Mouse (Mus musculus) yolk sac, embryonic 10.5 days (tissue): ENCODE data around the gene Eif1.
"Not testable (repeated sequence)": the region's sequence is repeated elsewhere in the genome, so short reads cannot be mapped to it uniquely, and the experiment has no call there.

Experiments used
- DNase-seq: peaks from one replicate; pipeline ENCODE4 v3.0.0-alpha.2; 2017; ENCODE audit warnings: low spot score

Gene Eif1

DNA sequence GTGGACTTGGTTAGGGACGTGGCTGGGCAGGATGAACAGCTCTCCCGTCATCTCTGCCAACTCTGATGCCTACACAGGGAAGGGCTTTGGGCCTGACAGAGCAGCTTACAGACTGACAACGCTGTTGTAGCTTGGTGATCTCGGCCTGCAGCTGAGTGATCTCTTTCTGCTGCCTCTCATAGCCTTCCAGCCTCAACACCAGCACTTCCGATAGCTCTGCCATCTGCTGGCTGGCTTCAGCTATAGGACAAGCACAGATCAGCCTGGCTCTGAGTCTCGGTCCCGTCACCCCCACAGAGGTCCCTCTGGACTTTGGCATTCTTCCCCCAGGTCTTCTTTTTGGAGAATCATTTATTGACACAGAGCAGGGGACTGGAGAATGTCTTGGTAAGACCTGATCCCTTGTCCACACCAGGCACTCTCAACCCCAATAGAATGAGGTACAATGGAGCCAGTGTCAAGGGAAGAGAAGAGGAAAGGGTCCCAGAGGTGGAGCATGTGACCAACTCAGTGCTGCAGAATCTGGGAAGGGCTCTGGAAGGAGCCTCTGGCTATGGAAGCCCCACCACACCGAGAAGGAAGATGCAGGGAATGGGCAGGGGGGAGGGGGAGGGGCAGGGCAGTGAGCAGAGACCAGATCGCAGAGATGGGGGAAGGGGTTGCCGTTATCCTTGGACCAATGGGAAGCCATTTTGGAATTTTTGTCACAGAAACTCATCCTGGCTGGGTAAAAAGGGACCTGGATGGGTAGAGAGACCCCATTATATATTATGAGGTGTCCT lies 32.6 kb downstream of the Eif1 start:
- DNase-seq, result no peak

DNA sequence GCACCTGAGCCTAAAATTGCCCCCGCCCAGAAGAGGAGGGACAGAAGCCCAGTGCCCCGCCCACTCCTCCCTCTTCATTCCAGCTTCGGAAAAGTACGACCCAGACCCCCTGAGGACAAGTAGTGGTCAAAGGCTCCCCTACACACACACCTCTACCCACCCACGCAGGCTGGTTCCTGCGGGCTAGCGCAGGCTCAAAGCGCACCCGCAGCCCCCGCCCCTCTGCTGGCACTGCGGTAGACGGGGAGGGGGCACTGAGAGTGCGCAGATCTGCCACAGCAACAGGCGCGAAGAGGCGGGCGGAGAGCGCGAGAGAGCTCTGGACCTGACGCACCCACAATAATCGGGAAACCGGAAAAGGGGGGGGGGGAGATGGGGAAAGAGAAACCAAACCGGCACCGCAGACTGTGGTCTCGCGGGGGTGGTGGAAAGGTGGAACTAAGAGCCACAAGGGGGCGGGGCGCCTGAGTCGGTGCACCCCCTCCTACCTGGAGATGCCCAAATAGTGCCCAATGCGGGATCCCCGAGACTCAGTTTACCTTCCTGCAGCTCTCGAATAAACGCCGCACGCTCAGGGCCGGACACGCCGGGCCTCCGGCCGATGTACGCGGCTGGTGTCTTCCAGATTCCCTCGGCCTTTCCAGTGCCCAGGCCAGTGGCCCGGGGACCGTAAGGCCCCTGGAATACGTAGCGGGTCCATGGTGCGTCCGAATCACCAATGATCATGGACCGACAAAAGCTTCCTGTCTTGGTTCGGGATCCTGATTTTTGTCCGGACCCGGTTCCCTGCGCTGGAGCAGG lies 35.7 kb downstream of the Eif1 start:
- DNase-seq, result no peak

DNA sequence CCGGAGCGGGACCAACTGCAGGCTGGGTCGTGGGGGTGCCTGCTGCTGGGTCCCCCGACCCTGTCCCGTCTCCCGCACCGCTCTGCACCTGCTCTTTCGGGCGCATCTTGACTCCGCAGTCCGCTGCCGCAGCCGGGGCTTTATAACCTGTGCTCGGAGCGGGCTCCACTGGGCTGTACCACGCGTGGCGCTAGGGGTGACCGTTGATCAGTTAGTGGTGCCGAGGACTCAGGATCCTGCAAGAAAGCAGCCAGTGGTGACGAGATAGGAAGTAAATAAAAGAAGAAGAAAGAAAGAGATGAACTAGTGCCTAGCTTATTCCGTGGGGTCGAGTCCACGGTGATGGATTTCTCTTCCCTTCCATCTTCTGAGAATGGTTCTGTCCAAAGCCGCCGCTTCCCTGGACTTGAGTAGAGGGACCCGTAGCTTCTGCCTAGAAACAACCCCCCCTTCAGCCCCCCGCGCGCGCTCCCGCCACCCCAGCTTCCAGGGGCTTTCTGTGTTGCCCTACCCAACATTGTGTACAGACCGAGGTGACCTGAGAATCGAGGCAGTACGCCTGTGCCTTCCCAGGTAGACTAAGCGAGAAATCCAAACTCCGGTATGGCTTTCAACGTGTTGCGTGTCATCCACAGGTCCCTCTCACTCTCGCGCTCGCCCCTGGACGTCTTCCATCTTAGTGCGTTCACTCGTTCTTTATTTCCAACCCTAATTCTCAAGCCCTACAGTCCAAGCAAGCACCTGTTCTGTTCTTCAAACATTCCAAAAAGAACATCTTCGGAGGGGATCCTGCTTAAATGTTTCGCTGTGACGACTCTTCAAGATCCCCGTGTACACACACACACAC lies 36.5 kb downstream of the Eif1 start, which contains the start of gene Hap1:
Gene Hap1, minus strand, starts transcription at position 157 of the 847 bp plus-strand sequence.
- DNase-seq, result peak; percentile 70

DNA sequence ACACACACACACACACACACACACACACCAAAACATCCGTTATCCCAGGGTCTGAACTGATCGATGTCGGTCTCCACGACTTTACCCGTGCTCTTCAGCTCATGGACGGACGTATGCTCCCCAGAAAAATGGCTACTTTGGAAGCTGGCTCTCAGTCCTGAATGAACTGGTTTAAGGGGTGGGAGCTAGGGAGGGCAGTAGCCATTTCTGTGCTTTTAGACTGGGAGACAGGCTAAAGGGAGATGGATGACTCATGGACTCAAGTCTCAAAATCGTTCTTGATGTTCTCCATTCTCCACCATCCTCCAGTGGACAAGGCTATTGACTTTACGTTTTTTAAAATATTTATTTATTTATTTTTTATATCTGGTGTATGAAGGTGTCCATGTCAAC lies 37.1 kb downstream of the Eif1 start:
- DNase-seq, result no peak

DNA sequence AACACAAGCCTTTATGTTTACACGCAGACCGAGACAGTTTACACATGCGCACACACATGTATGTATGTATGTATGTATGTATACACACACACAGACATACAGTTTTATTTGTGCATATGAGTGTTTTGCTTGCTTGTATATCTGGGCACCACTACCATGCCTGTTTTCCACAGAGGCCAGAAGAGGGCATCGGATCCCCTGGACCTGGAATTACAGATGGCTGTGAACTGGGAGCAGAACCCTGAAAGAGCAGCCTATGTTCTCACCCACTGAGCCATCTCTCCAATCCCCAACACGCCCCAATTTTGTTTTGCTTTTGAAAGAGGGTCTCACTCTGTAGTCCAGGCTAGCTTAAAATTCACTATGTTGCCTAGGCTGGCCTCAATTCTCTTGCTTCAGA lies 37.7 kb downstream of the Eif1 start:
- no peak for DNase-seq

DNA sequence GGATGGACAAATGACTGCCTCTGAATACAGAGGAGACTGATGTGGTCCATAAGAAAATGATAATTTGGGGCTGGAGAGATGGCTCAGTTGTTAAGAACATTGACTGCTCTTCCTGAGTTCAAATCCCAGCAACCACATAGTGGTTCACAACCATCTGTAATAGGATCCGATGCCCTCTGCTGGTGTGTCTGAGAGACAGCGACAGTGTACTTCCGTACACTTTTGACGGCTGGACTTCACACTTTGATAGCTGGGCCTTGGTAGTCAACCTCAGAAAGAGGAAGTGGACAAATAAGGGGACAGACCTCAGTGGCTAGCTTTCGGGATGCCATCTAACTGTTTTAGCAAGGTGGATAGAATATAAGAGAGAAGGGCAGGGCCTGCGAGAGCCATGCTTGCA lies 40.5 kb downstream of the Eif1 start:
- DNase-seq, result no peak

DNA sequence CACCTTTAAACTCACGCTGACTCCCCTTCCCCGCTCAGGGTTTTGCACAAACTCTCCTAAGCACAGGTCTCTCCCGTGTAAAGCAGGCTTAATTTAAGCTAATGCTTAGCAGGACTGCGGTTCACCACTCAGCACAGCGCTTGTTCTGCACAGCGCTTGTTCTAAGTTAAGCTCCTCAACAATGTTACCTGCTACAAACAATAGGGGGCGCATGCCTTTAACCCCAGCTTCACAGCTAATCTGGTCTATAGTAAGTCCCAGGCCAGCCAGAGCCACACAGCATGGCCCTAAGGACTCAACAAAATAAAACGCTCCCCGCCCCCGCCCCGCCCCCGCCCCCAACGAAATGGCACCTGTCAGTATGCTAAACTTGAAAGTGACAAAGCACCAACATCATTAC lies 41.4 kb downstream of the Eif1 start:
- not testable (repeated sequence) for DNase-seq

DNA sequence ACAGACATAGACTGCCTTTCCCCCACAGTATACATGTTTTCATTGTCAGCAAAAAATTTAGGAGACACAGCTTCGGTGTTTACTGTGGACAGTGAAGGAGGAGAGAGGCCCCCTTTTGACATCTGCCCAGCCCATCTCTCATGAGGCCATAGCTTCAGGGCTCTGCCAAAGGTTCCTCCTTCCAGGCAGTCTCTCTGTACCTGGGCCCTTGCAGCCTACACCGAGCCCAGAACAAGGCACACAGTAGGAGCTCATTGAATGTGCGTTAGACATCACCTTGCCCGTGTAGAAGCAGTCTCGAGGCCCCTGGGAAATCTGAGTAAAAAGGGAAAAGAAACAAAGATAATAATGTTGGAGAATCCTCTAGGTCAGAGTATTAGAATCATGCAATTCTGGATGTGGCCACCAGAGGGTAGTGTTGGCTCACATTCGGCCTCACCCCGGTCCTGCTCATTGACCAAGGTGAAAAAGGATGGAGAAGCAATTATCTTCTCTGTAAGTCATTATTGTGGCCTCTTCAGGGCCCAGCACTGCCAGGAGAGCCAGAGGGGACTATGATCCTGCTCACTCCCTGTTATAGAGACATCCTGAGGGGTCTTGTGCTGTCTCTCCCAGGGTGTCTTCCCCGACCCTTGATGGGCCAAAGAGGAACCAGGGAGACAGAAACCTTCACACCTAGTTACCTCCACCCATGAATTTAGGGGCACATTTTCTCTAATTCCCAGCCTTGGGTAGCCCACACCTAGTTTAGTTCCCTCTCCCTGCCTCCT lies 42.7 kb downstream of the Eif1 start:
- DNase-seq, result peak; percentile 55

DNA sequence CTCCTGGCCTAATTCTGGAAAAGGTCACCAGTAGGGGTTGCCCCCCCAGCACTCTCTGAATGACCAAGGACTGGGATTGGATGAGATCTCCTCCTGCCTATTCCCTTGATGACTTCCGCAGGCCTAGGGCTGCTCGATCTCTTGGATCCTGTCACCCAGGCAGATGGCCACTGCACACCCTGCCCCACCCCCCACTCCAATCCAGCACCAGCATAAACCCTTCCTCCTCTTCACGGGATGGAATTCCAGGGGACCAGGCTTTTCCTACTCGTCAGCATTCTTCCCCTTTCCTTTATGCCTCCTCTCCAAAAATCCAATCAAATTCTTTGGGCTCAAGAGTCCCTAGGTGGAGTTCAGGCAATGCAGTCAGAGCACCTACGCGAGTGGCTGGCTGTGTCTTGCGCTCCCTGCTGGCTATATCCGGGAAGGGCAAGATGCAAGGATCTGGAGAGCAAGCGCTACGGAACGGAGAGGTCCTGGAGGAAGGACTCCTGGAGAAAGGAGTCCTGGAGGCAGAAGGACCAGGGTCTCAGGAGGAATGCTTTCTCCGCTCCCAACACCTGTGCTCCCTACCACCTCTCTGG lies 43.4 kb downstream of the Eif1 start:
- DNase-seq, result peak; percentile 32

DNA sequence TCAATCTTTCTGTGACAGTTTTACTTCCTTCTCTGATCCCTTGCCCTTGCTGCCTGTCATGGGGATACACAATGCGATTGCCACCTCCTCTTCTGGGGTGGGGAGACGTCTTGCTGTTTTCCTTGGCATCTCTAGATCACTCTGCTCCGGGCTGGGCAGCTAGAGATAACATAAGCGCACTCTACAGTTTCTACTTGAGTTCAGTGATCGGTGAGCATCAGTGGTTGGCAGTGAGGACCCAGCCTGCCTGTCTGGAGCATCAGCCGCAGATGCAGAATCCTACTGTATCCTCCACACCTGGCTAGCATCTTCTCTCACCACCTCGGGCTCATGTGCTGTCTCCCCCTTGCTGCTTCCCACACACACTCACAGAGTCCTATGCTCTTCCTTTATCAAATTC lies 49.5 kb downstream of the Eif1 start:
- DNase-seq, result no peak

DNA sequence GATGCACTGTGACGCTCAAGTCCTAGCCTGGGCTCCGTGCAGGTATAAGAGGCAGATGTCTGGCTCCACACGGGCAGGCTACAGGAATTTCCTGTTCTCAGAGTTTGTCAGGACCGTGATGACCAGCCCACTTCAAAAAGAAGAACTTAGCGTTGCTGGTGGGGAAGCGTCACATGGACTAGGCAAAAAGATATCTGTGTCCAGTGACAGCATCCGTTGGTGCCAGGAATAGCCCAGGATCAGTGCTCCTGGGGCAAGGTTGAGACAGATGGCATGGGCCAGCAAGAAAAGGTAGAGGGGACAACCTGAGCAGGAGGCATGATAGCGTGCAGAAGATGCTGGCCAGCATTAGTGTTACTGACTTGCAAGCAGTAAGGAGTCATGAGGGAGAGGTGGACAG lies 50.1 kb downstream of the Eif1 start:
- DNase-seq, result no peak
